10 mouse cellular contexts compared by ENCODE assay signal in genomic region chr2:13577399-13577798, GRCm38 (mm10). TPM values are rescaled to one million over a fixed set of nuclear protein-coding genes. Genes with fewer than 3 reads are reported as not detected.
DNase-seq lines count a peak whose midpoint lies in the region; ATAC-seq and TF ChIP-seq lines count a peak whose summit lies in the region.
"Had no signal": no experiment of that assay in that cellular context is flagged by ENCODE, and none has a peak within 500 bp of the region (broad histone marks: within the 10 kb centered on the region; RNA-seq: fewer than 3 reads in every experiment).

No protein-coding gene starts in this region.

- H3K9ac ChIP-seq in kidney, embryonic 16.5 days (replicated peaks; ENCODE audit: low read length), result no peak overlapping the region
- H3K9ac ChIP-seq in hindbrain, embryonic 11.5 days (ENCODE audit: low read depth, low read length), result no peak overlapping the region
- H3K9ac ChIP-seq in midbrain, postnatal 0 days (replicated peaks; ENCODE audit: low read length, poor library complexity, severe bottlenecking), result no peak overlapping the region
- H3K9ac ChIP-seq: liver, embryonic 15.5 days had no signal

- H3K27me3 ChIP-seq in kidney, embryonic 16.5 days (ENCODE audit: insufficient read depth, low read length), result no peaks in the 10 kb centered on the region
- no peaks in the 10 kb centered on the region for H3K27me3 ChIP-seq in kidney, adult 2 months (replicated peaks; ENCODE audit: control insufficient read depth, insufficient read depth, low read length)
- peaks cover 7% of the 10 kb centered on the region; the same call in 1 of the 2 replicates for H3K27me3 ChIP-seq in embryonic facial prominence, embryonic 10.5 days (replicated peaks; ENCODE audit: low read depth, poor library complexity, severe bottlenecking)
- no peaks in the 10 kb centered on the region for H3K27me3 ChIP-seq in hindbrain, embryonic 11.5 days (ENCODE audit: control insufficient read depth, insufficient read depth, low read length)
- no peaks in the 10 kb centered on the region for H3K27me3 ChIP-seq in midbrain, postnatal 0 days (ENCODE audit: insufficient read depth, low read length)

- peaks cover 15% of the 10 kb centered on the region for H3K4me1 ChIP-seq in kidney, embryonic 16.5 days (ENCODE audit: insufficient read depth, low read length)
- peaks cover 6% of the 10 kb centered on the region; the same call in 1 of the 2 replicates for H3K4me1 ChIP-seq in kidney, adult 2 months (ENCODE audit: control insufficient read depth, insufficient read depth, low read length)
- H3K4me1 ChIP-seq in embryonic facial prominence, embryonic 10.5 days, result peaks cover 26% of the 10 kb centered on the region
- H3K4me1 ChIP-seq in hindbrain, embryonic 11.5 days (replicated peaks; ENCODE audit: control insufficient read depth, insufficient read depth, low read length), result peaks cover 1% of the 10 kb centered on the region; the same call in 1 of the 2 replicates
- H3K4me1 ChIP-seq in midbrain, postnatal 0 days (ENCODE audit: insufficient read depth, low read length), result 0 out of 2 replicates have a peak, but pooled peaks cover 7% of the 10 kb centered on the region

- H3K27ac ChIP-seq in kidney, embryonic 16.5 days (ENCODE audit: low read length), result no peak overlapping the region
- H3K27ac ChIP-seq in kidney, adult 2 months (ENCODE audit: insufficient read depth, low read depth, low read length), result no peak overlapping the region
- H3K27ac ChIP-seq in embryonic facial prominence, embryonic 10.5 days (replicated peaks), result no peak overlapping the region
- H3K27ac ChIP-seq in hindbrain, embryonic 11.5 days (ENCODE audit: low read depth, low read length), result no peak overlapping the region
- H3K27ac ChIP-seq in midbrain, postnatal 0 days (ENCODE audit: low read depth, low read length), result no peak overlapping the region
- H3K27ac ChIP-seq: liver, embryonic 15.5 days had no signal

- H3K9me3 ChIP-seq in kidney, embryonic 16.5 days (ENCODE audit: low read length), result no peaks in the 10 kb centered on the region
- no peaks in the 10 kb centered on the region for H3K9me3 ChIP-seq in embryonic facial prominence, embryonic 10.5 days
- H3K9me3 ChIP-seq in hindbrain, embryonic 11.5 days (ENCODE audit: control insufficient read depth, low read length), result no peaks in the 10 kb centered on the region
- H3K9me3 ChIP-seq in midbrain, postnatal 0 days (ENCODE audit: low read length), result no peaks in the 10 kb centered on the region
- H3K9me3 ChIP-seq: liver, embryonic 15.5 days had no signal

- no peak for TF ChIP-seq POLR2A in kidney, adult 2 months (IDR thresholded peaks at IDR 0.05; ENCODE audit: low read depth, low read length)

- 0 out of 2 replicates have a peak overlapping the region, but pooled peaks have one; percentile 3 for H3K4me3 ChIP-seq in kidney, embryonic 16.5 days (ENCODE audit: low read length)
- no peak overlapping the region for H3K4me3 ChIP-seq in kidney, adult 2 months (ENCODE audit: insufficient read depth, low read depth, low read length)
- peak overlapping the region; percentile 83; the same call in 1 of the 2 replicates for H3K4me3 ChIP-seq in embryonic facial prominence, embryonic 10.5 days
- peak overlapping the region; percentile 23 for H3K4me3 ChIP-seq in hindbrain, embryonic 11.5 days (ENCODE audit: low read depth, low read length)
- H3K4me3 ChIP-seq in midbrain, postnatal 0 days (ENCODE audit: low read depth, low read length), result no peak overlapping the region
- H3K4me3 ChIP-seq: liver, embryonic 15.5 days had no signal

- H3K4me2 ChIP-seq in kidney, embryonic 16.5 days (replicated peaks; ENCODE audit: low read depth, low read length), result peak overlapping the region; percentile 13; the same call in 1 of the 2 replicates
- H3K4me2 ChIP-seq in hindbrain, embryonic 11.5 days (replicated peaks; ENCODE audit: low read depth, low read length), result peak overlapping the region; percentile 22
- H3K4me2 ChIP-seq in midbrain, postnatal 0 days (ENCODE audit: low read depth, low read length, poor library complexity, severe bottlenecking), result no peak overlapping the region
- H3K4me2 ChIP-seq: liver, embryonic 15.5 days had no signal

- 98% methylated on average over 1 of the region's 1 CpGs for WGBS in kidney, embryonic 16.5 days
- WGBS in kidney, adult 2 months, result 94% methylated on average over 1 of the region's 1 CpGs
- 92% methylated on average over 1 of the region's 1 CpGs for WGBS in embryonic facial prominence, embryonic 10.5 days
- 95% methylated on average over 1 of the region's 1 CpGs for WGBS in hindbrain, embryonic 11.5 days
- 96% methylated on average over 1 of the region's 1 CpGs for WGBS in midbrain, postnatal 0 days

- intact Hi-C loops in left cerebral cortex, postnatal 4 days (cut with DNase I), result loop anchor here (5.0 kb wide), 1 partner anchor 285 kb away; no protein-coding TSS in a partner anchor

- H3K36me3 ChIP-seq in kidney, embryonic 16.5 days (ENCODE audit: insufficient read depth, low read length), result peaks cover 33% of the 10 kb centered on the region
- H3K36me3 ChIP-seq in kidney, adult 2 months (ENCODE audit: control insufficient read depth, insufficient read depth, low read length), result no peaks in the 10 kb centered on the region; the same call in 1 of the 2 replicates
- peaks cover 63% of the 10 kb centered on the region for H3K36me3 ChIP-seq in embryonic facial prominence, embryonic 10.5 days (replicated peaks)
- H3K36me3 ChIP-seq in hindbrain, embryonic 11.5 days (ENCODE audit: control insufficient read depth, insufficient read depth, low read length), result peaks cover 19% of the 10 kb centered on the region
- H3K36me3 ChIP-seq in midbrain, postnatal 0 days (ENCODE audit: insufficient read depth, low read length), result no peaks in the 10 kb centered on the region

- no peak for ATAC-seq in kidney, embryonic 16.5 days (ENCODE audit: low FRiP score, low TSS enrichment)
- ATAC-seq in hindbrain, embryonic 11.5 days (ENCODE audit: low FRiP score), result no peak
- no peak for ATAC-seq in midbrain, postnatal 0 days (ENCODE audit: low FRiP score)

- TF ChIP-seq CTCF in kidney, adult 2 months (conservative IDR thresholded peaks at IDR 0.05; ENCODE audit: insufficient read depth, insufficient read length, low read depth, low read length), result no peak
- TF ChIP-seq CTCF in midbrain, postnatal 0 days (IDR thresholded peaks at IDR 0.05), result 0 out of 2 replicates have a peak, but pooled peaks have one; percentile 5

- no peak for DNase-seq in kidney, adult 2 months
- no peak for DNase-seq in embryonic facial prominence, embryonic 10.5 days (ENCODE audit: low spot score)
- DNase-seq in hindbrain, embryonic 11.5 days (ENCODE audit: low spot score), result no peak
- DNase-seq in midbrain, postnatal 0 days (ENCODE audit: low spot score), result no peak
- no peak for DNase-seq in cerebellum, adult 8-10 months
- no peak for DNase-seq in left cerebral cortex, postnatal 4 days
- DNase-seq in ovary, postnatal 14 days (ENCODE audit: low spot score), result no peak
- DNase-seq: gastrocnemius, postnatal 14 days had no signal

RNA-seq across cellular contexts. Expression of gene Vim, which starts 3.7 kb away (rescaled TPM):
- polyA plus RNA-seq in kidney, embryonic 16.5 days (2015; fragmentation: Nextera tagmentation; extraction: Ambion mirVana), result 489 and 497 TPM in 2 replicates
- polyA plus RNA-seq in kidney, adult 2 months (2012; rRNA removed), result 194 and 211 TPM in 2 replicates
- 433 and 466 TPM in 2 replicates for polyA plus RNA-seq in embryonic facial prominence, embryonic 10.5 days (2016; fragmentation: Nextera tagmentation; extraction: Ambion mirVana)
- polyA plus RNA-seq in hindbrain, embryonic 11.5 days (2014; fragmentation: Nextera tagmentation; extraction: Ambion mirVana), result 1,373 and 1,430 TPM in 2 replicates
- total RNA-seq in midbrain, postnatal 0 days (2014; rRNA removed), result 432 and 554 TPM in 2 replicates
- polyA plus RNA-seq in midbrain, postnatal 0 days (2015; fragmentation: Nextera tagmentation; extraction: Ambion mirVana), result 223 and 244 TPM in 2 replicates
- 100 to 1,000 TPM; 154 to 160 TPM for total RNA-seq in left cerebral cortex, postnatal 4 days (2021)

RNA-seq across cellular contexts. Expression of gene Trdmt1, which starts 32.9 kb away (rescaled TPM):
- polyA plus RNA-seq in kidney, embryonic 16.5 days (2015; fragmentation: Nextera tagmentation; extraction: Ambion mirVana), result 13.4 and 14.2 TPM in 2 replicates
- 3.4 and 5.5 TPM in 2 replicates for polyA plus RNA-seq in kidney, adult 2 months (2012; rRNA removed)
- polyA plus RNA-seq in embryonic facial prominence, embryonic 10.5 days (2016; fragmentation: Nextera tagmentation; extraction: Ambion mirVana), result 7.5 TPM in 2 replicates
- polyA plus RNA-seq in hindbrain, embryonic 11.5 days (2014; fragmentation: Nextera tagmentation; extraction: Ambion mirVana), result 8.7 and 9.8 TPM in 2 replicates
- total RNA-seq in midbrain, postnatal 0 days (2014; rRNA removed), result 6.6 and 8.1 TPM in 2 replicates
- 5.8 and 7.3 TPM in 2 replicates for polyA plus RNA-seq in midbrain, postnatal 0 days (2015; fragmentation: Nextera tagmentation; extraction: Ambion mirVana)
- total RNA-seq in left cerebral cortex, postnatal 4 days (2021), result 1 to 10 TPM; 5.2 to 7.2 TPM

Comparison
In these comparisons a context has a peak if more than half of its experiments do, and no peak if none do; other contexts are left out.
1. H3K4me3 ChIP-seq: peak in kidney, embryonic 16.5 days (single experiment), embryonic facial prominence, embryonic 10.5 days (single experiment) and hindbrain, embryonic 11.5 days (single experiment); none in kidney, adult 2 months (single experiment) and midbrain, postnatal 0 days (single experiment).